ENCODE assay signal across 8 mouse cellular contexts in genomic region chr4:114635889-114636288, GRCm38 (mm10).
A peak's percentile ranks its signal among the peaks of the same experiment; 100 is the strongest.
DNase-seq lines count a peak whose midpoint lies in the region; ATAC-seq and TF ChIP-seq lines count a peak whose summit lies in the region.

No protein-coding gene starts in this region.

- no peak for TF ChIP-seq EP300 in MEL (IDR thresholded peaks at IDR 0.05; ENCODE audit: low read depth in 1 of 2, low read length in 2 of 2)

- H3K27ac ChIP-seq in MEL (ENCODE audit: control insufficient read depth, low read depth, low read length) = no peak overlapping the region
- H3K27ac ChIP-seq in embryonic facial prominence, embryonic 14.5 days (replicated peaks; ENCODE audit: low read depth, low read length) = no peak overlapping the region

- H3K36me3 ChIP-seq in MEL (ENCODE audit: control insufficient read depth in 1 of 2, insufficient read depth in 2 of 2, low read length in 2 of 2) = no peaks in the 10 kb centered on the region
- no peaks in the 10 kb centered on the region for H3K36me3 ChIP-seq in embryonic facial prominence, embryonic 14.5 days (ENCODE audit: control insufficient read depth, insufficient read depth, low read length)

- no peak for TF ChIP-seq POLR2A in MEL (IDR thresholded peaks at IDR 0.05; ENCODE audit: control insufficient read depth in 1 of 2, insufficient read depth in 1 of 2, low read depth in 1 of 2, low read length in 2 of 2, poor library complexity in 1 of 2)

- peak; percentile 21 for DNase-seq in MEL (ENCODE audit: low read depth, low spot score)
- DNase-seq in adrenal gland, adult 2 months = peak; percentile 74
- DNase-seq in embryonic facial prominence, embryonic 14.5 days (ENCODE audit: low spot score) = peak; percentile 60
- peak; percentile 50 to 64 for DNase-seq in layer of hippocampus, adult 8-10 months (ENCODE audit: low spot score in 2 of 2)
- DNase-seq in lung, postnatal 10 days = peak; percentile 88
- peak; percentile 62 to 73 for DNase-seq in right cerebral cortex, postnatal 36 days (ENCODE audit: low spot score in 2 of 2)

- H3K4me3 ChIP-seq in MEL (ENCODE audit: control insufficient read depth in 1 of 2, insufficient read depth in 1 of 2, low read depth in 2 of 2, low read length in 2 of 2) = no peak overlapping the region
- no peak overlapping the region for H3K4me3 ChIP-seq in embryonic facial prominence, embryonic 14.5 days (ENCODE audit: low read depth, low read length)

- peak; percentile 49 for TF ChIP-seq RAD21 in MEL (IDR thresholded peaks at IDR 0.05; ENCODE audit: low read depth, low read length)

- no peaks in the 10 kb centered on the region for H3K4me1 ChIP-seq in MEL (ENCODE audit: control insufficient read depth in 1 of 2, insufficient read depth in 2 of 2, low read length in 2 of 2)
- no peaks in the 10 kb centered on the region for H3K4me1 ChIP-seq in embryonic facial prominence, embryonic 14.5 days (ENCODE audit: control insufficient read depth, insufficient read depth, low read length)

- 22% methylated on average over 5 of the region's 5 CpGs for WGBS in embryonic facial prominence, embryonic 14.5 days

- no peak overlapping the region for H3K9ac ChIP-seq in MEL (ENCODE audit: control insufficient read depth, low read depth, low read length, poor library complexity, severe bottlenecking)
- H3K9ac ChIP-seq in embryonic facial prominence, embryonic 14.5 days (ENCODE audit: low read depth, low read length) = no peak overlapping the region

- no peak overlapping the region for H3K4me2 ChIP-seq in embryonic facial prominence, embryonic 14.5 days (ENCODE audit: low read depth, low read length)

- H3K27me3 ChIP-seq in MEL (ENCODE audit: control insufficient read depth in 1 of 2, insufficient read depth in 2 of 2, low read length in 2 of 2) = peaks cover 0 to 1% of the 10 kb centered on the region in 2 experiments; a peak in 2 of 4 replicates
- no peaks in the 10 kb centered on the region for H3K27me3 ChIP-seq in embryonic facial prominence, embryonic 14.5 days (replicated peaks; ENCODE audit: control insufficient read depth, insufficient read depth, low read length)

- TF ChIP-seq CTCF in MEL (IDR thresholded peaks at IDR 0.05 in 2 of 3, conservative IDR thresholded peaks at IDR 0.05 in 1 of 3; ENCODE audit: control insufficient read depth in 1 of 3, insufficient read depth in 1 of 3, low read depth in 2 of 3, low read length in 3 of 3, poor library complexity in 1 of 3, severe bottlenecking in 1 of 3) = peak; percentile 24 to 71 (median 62); a peak in 5 of 6 replicates

- no peaks in the 10 kb centered on the region for H3K9me3 ChIP-seq in MEL (replicated peaks; ENCODE audit: insufficient read depth, low read length)
- H3K9me3 ChIP-seq in embryonic facial prominence, embryonic 14.5 days (ENCODE audit: control insufficient read depth, low read length) = no peaks in the 10 kb centered on the region

- ATAC-seq in embryonic facial prominence, embryonic 14.5 days (ENCODE audit: low read depth) = peak; percentile 37; the same call in 1 of the 2 replicates
- peak; percentile 53 to 62 for ATAC-seq in hematopoietic stem cell, adult 5-6 weeks (replicated peaks in 1 of 2; ENCODE audit: insufficient read depth in 1 of 2, low FRiP score in 2 of 2, low TSS enrichment in 1 of 2, low read depth in 1 of 2, poor library complexity in 2 of 2, severe bottlenecking in 2 of 2)
- ATAC-seq in erythroblast, adult 5-6 weeks (replicated peaks; ENCODE audit: low FRiP score, poor library complexity, severe bottlenecking) = no peak

- H3K79me2 ChIP-seq in MEL (ENCODE audit: control insufficient read depth, insufficient read depth, low read length, poor library complexity) = no peaks in the 10 kb centered on the region

TF ChIP-seq in MEL, 35 proteins besides CTCF, POLR2A, EP300 and RAD21:
- TF ChIP-seq SMC3 (IDR thresholded peaks at IDR 0.05; ENCODE audit: low read depth, low read length) (peak; percentile 47), POLR2AphosphoS5 (IDR thresholded peaks at IDR 0.05; ENCODE audit: borderline replicate concordance, low read depth, low read length) (no peak), MYC (IDR thresholded peaks at IDR 0.05; ENCODE audit: low read depth, low read length) (no peak), CHD2 (IDR thresholded peaks at IDR 0.05; ENCODE audit: low read length) (no peak), KAT2A (conservative IDR thresholded peaks at IDR 0.05; ENCODE audit: low read depth, low read length) (no peak)

Comparison
In these comparisons a context has a peak if more than half of its experiments do, and no peak if none do; other contexts are left out.
1. DNase-seq: peak in every context shown above with its lines; median percentile 88 in lung, postnatal 10 days; 74 in adrenal gland, adult 2 months; 68 in right cerebral cortex, postnatal 36 days; 60 in embryonic facial prominence, embryonic 14.5 days; 57 in layer of hippocampus, adult 8-10 months; 21 in MEL.